ENCODE assay signal across 23 mouse cellular contexts in the genomic region with DNA sequence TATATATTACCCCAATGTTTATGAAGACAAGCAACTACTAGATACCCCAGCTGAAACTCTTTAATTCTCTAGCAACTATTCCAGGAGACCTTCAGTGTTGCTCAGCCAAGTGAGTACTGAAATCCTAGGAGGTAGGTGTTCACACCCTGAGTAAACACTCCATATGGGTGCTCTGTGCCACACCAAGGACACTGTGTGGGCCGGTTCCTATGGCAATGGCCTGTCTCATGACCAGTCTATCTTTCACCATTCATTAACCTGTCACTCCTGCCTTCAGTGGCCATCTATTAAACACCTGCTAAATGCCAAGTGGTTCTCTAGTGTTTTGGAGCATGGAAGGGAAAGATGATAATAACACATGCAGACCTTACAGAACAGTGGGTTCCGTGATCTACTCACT.
DNase-seq lines count a peak whose midpoint lies in the region; ATAC-seq and TF ChIP-seq lines count a peak whose summit lies in the region.
"Had no signal": no experiment of that assay in that cellular context is flagged by ENCODE, and none has a peak within 500 bp of the region (broad histone marks: within the 10 kb centered on the region; RNA-seq: fewer than 3 reads in every experiment).

No protein-coding gene starts in this region.

- POLR2A ChIA-PET in Patski (lab: Charles Lee), result no interaction called here

- no peaks in the 10 kb centered on the region for H3K27me3 ChIP-seq in kidney, embryonic 14.5 days (ENCODE audit: control insufficient read depth, insufficient read depth, low read length)
- H3K27me3 ChIP-seq in Patski, result no peaks in the 10 kb centered on the region
- no peaks in the 10 kb centered on the region for H3K27me3 ChIP-seq in heart, embryonic 12.5 days (replicated peaks)
- H3K27me3 ChIP-seq: embryonic facial prominence, embryonic 15.5 days; hindbrain, embryonic 13.5 days; limb, embryonic 15.5 days; lung, embryonic 15.5 days had no signal

- no peak overlapping the region for H3K9ac ChIP-seq in kidney, embryonic 14.5 days (ENCODE audit: low read depth, low read length)
- no peak overlapping the region for H3K9ac ChIP-seq in heart, embryonic 12.5 days
- H3K9ac ChIP-seq: embryonic facial prominence, embryonic 15.5 days; hindbrain, embryonic 13.5 days; limb, embryonic 15.5 days; lung, embryonic 15.5 days had no signal

- no peak for DNase-seq in kidney, postnatal 25 days
- no peak for DNase-seq in Patski (ENCODE audit: low read depth, low spot score)
- peak; percentile 14 to 57 for DNase-seq in lung, adult 18-20 months
- DNase-seq in lung, postnatal 36 days, result peak; percentile 57
- no peak for DNase-seq in right cerebral cortex, postnatal 10 days (ENCODE audit: low spot score in 2 of 2)
- DNase-seq in heart, postnatal 25 days (ENCODE audit: low spot score), result no peak
- DNase-seq: adrenal gland, postnatal 10 days; cerebellum, adult 11-12 months; cerebellum, postnatal 36 days; heart, postnatal 10 days; right cerebral cortex, postnatal 25 days; thymus, postnatal 14 days had no signal

- no peak overlapping the region for H3K4me2 ChIP-seq in kidney, embryonic 14.5 days (replicated peaks; ENCODE audit: low read depth, low read length)
- no peak overlapping the region for H3K4me2 ChIP-seq in heart, embryonic 12.5 days
- H3K4me2 ChIP-seq: embryonic facial prominence, embryonic 15.5 days; hindbrain, embryonic 13.5 days; limb, embryonic 15.5 days; lung, embryonic 15.5 days had no signal

- in situ Hi-C loops in Patski (cut with MboI; ENCODE audit: low pct_unique_long_range_greater_than_20kb), result no loop called here

- H3K9me3 ChIP-seq in kidney, embryonic 14.5 days (ENCODE audit: control insufficient read depth, low read length), result no peaks in the 10 kb centered on the region
- no peaks in the 10 kb centered on the region for H3K9me3 ChIP-seq in heart, embryonic 12.5 days (replicated peaks)
- H3K9me3 ChIP-seq: embryonic facial prominence, embryonic 15.5 days; hindbrain, embryonic 13.5 days; limb, embryonic 15.5 days; lung, embryonic 15.5 days had no signal

- no peak overlapping the region for H3K27ac ChIP-seq in kidney, embryonic 14.5 days (ENCODE audit: low read depth, low read length)
- no peak overlapping the region for H3K27ac ChIP-seq in heart, embryonic 12.5 days (ENCODE audit: poor library complexity, severe bottlenecking)
- H3K27ac ChIP-seq: embryonic facial prominence, embryonic 15.5 days; hindbrain, embryonic 13.5 days; limb, embryonic 15.5 days; lung, embryonic 15.5 days had no signal

- 39% methylated on average over 2 of the region's 2 CpGs for WGBS in kidney, embryonic 14.5 days
- 79% methylated on average over 2 of the region's 2 CpGs for WGBS in heart, embryonic 12.5 days

- no peak for TF ChIP-seq CTCF in Patski (IDR thresholded peaks at IDR 0.05)

- CTCF ChIA-PET in Patski (lab: Charles Lee), result no interaction called here

- H3K36me3 ChIP-seq in kidney, embryonic 14.5 days (ENCODE audit: control insufficient read depth, insufficient read depth, low read length), result no peaks in the 10 kb centered on the region
- H3K36me3 ChIP-seq in heart, embryonic 12.5 days, result no peaks in the 10 kb centered on the region
- H3K36me3 ChIP-seq: embryonic facial prominence, embryonic 15.5 days; hindbrain, embryonic 13.5 days; limb, embryonic 15.5 days; lung, embryonic 15.5 days had no signal

- no peaks in the 10 kb centered on the region for H3K4me1 ChIP-seq in kidney, embryonic 14.5 days (ENCODE audit: control insufficient read depth, insufficient read depth, low read length)
- 0 out of 2 replicates have a peak, but pooled peaks cover 4% of the 10 kb centered on the region for H3K4me1 ChIP-seq in heart, embryonic 12.5 days (replicated peaks)

- intact Hi-C loops in heart, postnatal 25 days (cut with DNase I), result no loop called here

- ATAC-seq in kidney, embryonic 14.5 days (ENCODE audit: low FRiP score, low TSS enrichment), result peak; percentile 95
- ATAC-seq in Patski, result peak; percentile 40
- no peak for ATAC-seq in heart, embryonic 12.5 days (ENCODE audit: insufficient number of reproducible peaks, low FRiP score)
- ATAC-seq: activated CD4-positive, CD25-positive, alpha-beta regulatory T cell, adult 4 months; CD4-positive, CD25-positive, alpha-beta regulatory T cell, adult 4 months; forebrain, embryonic 16.5 days; inflammation-experienced regulatory T-cells, adult 6 months; midbrain, embryonic 16.5 days had no signal

- no peak overlapping the region for H3K4me3 ChIP-seq in kidney, embryonic 14.5 days (ENCODE audit: low read length)
- no peak overlapping the region for H3K4me3 ChIP-seq in heart, embryonic 12.5 days
- H3K4me3 ChIP-seq: embryonic facial prominence, embryonic 15.5 days; hindbrain, embryonic 13.5 days; limb, embryonic 15.5 days; lung, embryonic 15.5 days had no signal

Comparison
In these comparisons a context has a peak if more than half of its experiments do, and no peak if none do; other contexts are left out.
1. DNase-seq: peak in lung, adult 18-20 months (2 of 2) and lung, postnatal 36 days (single experiment); none in kidney, postnatal 25 days (0 of 2), Patski (single experiment), right cerebral cortex, postnatal 10 days (0 of 2) and heart, postnatal 25 days (single experiment).